Mouse (Mus musculus): Measurements from ENCODE around the gene Mapk11. TPM values are rescaled to one million over a fixed set of nuclear protein-coding genes. Genes with fewer than 3 reads are reported as not detected.

Mapk11 gene
- polyA plus RNA-seq, 1 experiment from 2014 or later: 0.83 TPM

- peaks cover 72% of the 10 kb centered on the region for H3K27me3 ChIP-seq (ENCODE audit: control insufficient read depth, insufficient read depth, low read depth, low read length)
- no peak for ATAC-seq (ENCODE audit: low read depth)
- no peaks in the 10 kb centered on the region for H3K36me3 ChIP-seq (ENCODE audit: control insufficient read depth, insufficient read depth)
- H3K9me3 ChIP-seq (replicated peaks; ENCODE audit: control insufficient read depth, low read length): no peaks in the 10 kb centered on the region
- no peak overlapping the region for H3K4me3 ChIP-seq (ENCODE audit: low read depth, low read length)
- no peak overlapping the region for H3K9ac ChIP-seq (ENCODE audit: low read depth, low read length)
- no peak overlapping the region for H3K4me2 ChIP-seq (ENCODE audit: low read depth, low read length)
- 43% methylated on average over 4 of the region's 4 CpGs for WGBS (ENCODE audit: insufficient replicate concordance)
- peaks cover 9% of the 10 kb centered on the region for H3K4me1 ChIP-seq (ENCODE audit: control insufficient read depth, low read depth, low read length)
- no peak overlapping the region for H3K27ac ChIP-seq (ENCODE audit: low read length)
Observed at GRCm38 (mm10) chr15:89147895-89148294, 1.5 kb downstream of the Mapk11 start.

GRCm38 (mm10) chr15:89147456-89147855 lies 2.0 kb downstream of the Mapk11 start:
- Histone ChIP-seq H3K9me3 (replicated peaks; ENCODE audit: control insufficient read depth, low read length) (no peaks in the 10 kb centered on the region), H3K27me3 (ENCODE audit: control insufficient read depth, insufficient read depth, low read depth, low read length) (peaks cover 75% of the 10 kb centered on the region), H3K27ac (ENCODE audit: low read length) (no peak overlapping the region), H3K36me3 (ENCODE audit: control insufficient read depth, insufficient read depth) (no peaks in the 10 kb centered on the region), H3K4me1 (ENCODE audit: control insufficient read depth, low read depth, low read length) (peaks cover 9% of the 10 kb centered on the region), H3K4me3 (ENCODE audit: low read depth, low read length) (no peak overlapping the region), H3K9ac (ENCODE audit: low read depth, low read length) (no peak overlapping the region), H3K4me2 (ENCODE audit: low read depth, low read length) (no peak overlapping the region)
- WGBS (ENCODE audit: insufficient replicate concordance): 21% methylated on average over 10 of the region's 10 CpGs
- no peak for ATAC-seq (ENCODE audit: low read depth)

GRCm38 (mm10) chr15:89147024-89147423 lies 2.4 kb downstream of the Mapk11 start:
- Histone ChIP-seq H3K4me1 (ENCODE audit: control insufficient read depth, low read depth, low read length) (peaks cover 9% of the 10 kb centered on the region), H3K9me3 (replicated peaks; ENCODE audit: control insufficient read depth, low read length) (no peaks in the 10 kb centered on the region), H3K4me2 (ENCODE audit: low read depth, low read length) (no peak overlapping the region), H3K27ac (ENCODE audit: low read length) (no peak overlapping the region), H3K36me3 (ENCODE audit: control insufficient read depth, insufficient read depth) (no peaks in the 10 kb centered on the region), H3K4me3 (ENCODE audit: low read depth, low read length) (no peak overlapping the region), H3K9ac (ENCODE audit: low read depth, low read length) (no peak overlapping the region), H3K27me3 (ENCODE audit: control insufficient read depth, insufficient read depth, low read depth, low read length) (peaks cover 80% of the 10 kb centered on the region)
- no peak for ATAC-seq (ENCODE audit: low read depth)
- WGBS (ENCODE audit: insufficient replicate concordance): 4% methylated on average over 15 of the region's 16 CpGs

GRCm38 (mm10) chr15:89146537-89146936 lies 2.9 kb downstream of the Mapk11 start:
- no peak overlapping the region for H3K4me3 ChIP-seq (ENCODE audit: low read depth, low read length)
- peaks cover 9% of the 10 kb centered on the region for H3K4me1 ChIP-seq (ENCODE audit: control insufficient read depth, low read depth, low read length)
- no peak for ATAC-seq (ENCODE audit: low read depth)
- WGBS (ENCODE audit: insufficient replicate concordance): 3% methylated on average over 27 of the region's 27 CpGs
- H3K4me2 ChIP-seq (ENCODE audit: low read depth, low read length): peak overlapping the region; percentile 20; the same call in 1 of the 2 replicates
- no peaks in the 10 kb centered on the region for H3K9me3 ChIP-seq (replicated peaks; ENCODE audit: control insufficient read depth, low read length)
- peaks cover 85% of the 10 kb centered on the region for H3K27me3 ChIP-seq (ENCODE audit: control insufficient read depth, insufficient read depth, low read depth, low read length)
- no peaks in the 10 kb centered on the region for H3K36me3 ChIP-seq (ENCODE audit: control insufficient read depth, insufficient read depth)
- no peak overlapping the region for H3K27ac ChIP-seq (ENCODE audit: low read length)
- H3K9ac ChIP-seq (ENCODE audit: low read depth, low read length): no peak overlapping the region

- ATAC-seq (ENCODE audit: low read depth): no peak
- Histone ChIP-seq H3K9me3 (replicated peaks; ENCODE audit: control insufficient read depth, low read length) (no peaks in the 10 kb centered on the region), H3K36me3 (ENCODE audit: control insufficient read depth, insufficient read depth) (no peaks in the 10 kb centered on the region), H3K27ac (ENCODE audit: low read length) (no peak overlapping the region), H3K4me2 (ENCODE audit: low read depth, low read length) (no peak overlapping the region), H3K27me3 (ENCODE audit: control insufficient read depth, insufficient read depth, low read depth, low read length) (peaks cover 90% of the 10 kb centered on the region), H3K4me3 (ENCODE audit: low read depth, low read length) (no peak overlapping the region), H3K9ac (ENCODE audit: low read depth, low read length) (no peak overlapping the region), H3K4me1 (ENCODE audit: control insufficient read depth, low read depth, low read length) (peaks cover 9% of the 10 kb centered on the region)
- WGBS (ENCODE audit: insufficient replicate concordance): 68% methylated on average over 24 of the region's 24 CpGs
Observed at GRCm38 (mm10) chr15:89145813-89146350, 3.5 kb downstream of the Mapk11 start.

GRCm38 (mm10) chr15:89144965-89145364 lies 4.5 kb downstream of the Mapk11 start:
- no peaks in the 10 kb centered on the region for H3K9me3 ChIP-seq (replicated peaks; ENCODE audit: control insufficient read depth, low read length)
- H3K36me3 ChIP-seq (ENCODE audit: control insufficient read depth, insufficient read depth): no peaks in the 10 kb centered on the region
- no peak overlapping the region for H3K4me2 ChIP-seq (ENCODE audit: low read depth, low read length)
- H3K27ac ChIP-seq (ENCODE audit: low read length): no peak overlapping the region
- ATAC-seq (ENCODE audit: low read depth): no peak
- H3K9ac ChIP-seq (ENCODE audit: low read depth, low read length): no peak overlapping the region
- WGBS (ENCODE audit: insufficient replicate concordance): 42% methylated on average over 11 of the region's 11 CpGs
- H3K27me3 ChIP-seq (ENCODE audit: control insufficient read depth, insufficient read depth, low read depth, low read length): peaks cover 90% of the 10 kb centered on the region
- no peak overlapping the region for H3K4me3 ChIP-seq (ENCODE audit: low read depth, low read length)
- peaks cover 9% of the 10 kb centered on the region for H3K4me1 ChIP-seq (ENCODE audit: control insufficient read depth, low read depth, low read length)

- H3K36me3 ChIP-seq (ENCODE audit: control insufficient read depth, insufficient read depth): no peaks in the 10 kb centered on the region
- H3K27ac ChIP-seq (ENCODE audit: low read length): no peak overlapping the region
- peaks cover 2% of the 10 kb centered on the region for H3K4me1 ChIP-seq (ENCODE audit: control insufficient read depth, low read depth, low read length)
- no peak for ATAC-seq (ENCODE audit: low read depth)
- 47% methylated on average over 2 of the region's 2 CpGs for WGBS (ENCODE audit: insufficient replicate concordance)
- H3K4me3 ChIP-seq (ENCODE audit: low read depth, low read length): no peak overlapping the region
- no peak overlapping the region for H3K9ac ChIP-seq (ENCODE audit: low read depth, low read length)
- no peak overlapping the region for H3K4me2 ChIP-seq (ENCODE audit: low read depth, low read length)
- H3K27me3 ChIP-seq (ENCODE audit: control insufficient read depth, insufficient read depth, low read depth, low read length): peaks cover 90% of the 10 kb centered on the region
- no peaks in the 10 kb centered on the region for H3K9me3 ChIP-seq (replicated peaks; ENCODE audit: control insufficient read depth, low read length)
Observed at GRCm38 (mm10) chr15:89143134-89143533, 6.3 kb downstream of the Mapk11 start.

- Histone ChIP-seq H3K27ac (ENCODE audit: low read length) (no peak overlapping the region), H3K4me2 (ENCODE audit: low read depth, low read length) (no peak overlapping the region), H3K27me3 (ENCODE audit: control insufficient read depth, insufficient read depth, low read depth, low read length) (peaks cover 81% of the 10 kb centered on the region), H3K36me3 (ENCODE audit: control insufficient read depth, insufficient read depth) (no peaks in the 10 kb centered on the region), H3K4me3 (ENCODE audit: low read depth, low read length) (no peak overlapping the region), H3K9me3 (replicated peaks; ENCODE audit: control insufficient read depth, low read length) (no peaks in the 10 kb centered on the region), H3K9ac (ENCODE audit: low read depth, low read length) (no peak overlapping the region), H3K4me1 (ENCODE audit: control insufficient read depth, low read depth, low read length) (peaks cover 2% of the 10 kb centered on the region)
- no peak for ATAC-seq (ENCODE audit: low read depth)
- WGBS (ENCODE audit: insufficient replicate concordance): 30% methylated on average over 4 of the region's 4 CpGs
Observed at GRCm38 (mm10) chr15:89141905-89142304, 7.5 kb downstream of the Mapk11 start.

GRCm38 (mm10) chr15:89141443-89141842 lies 8.0 kb downstream of the Mapk11 start:
- no peak for ATAC-seq (ENCODE audit: low read depth)
- H3K4me2 ChIP-seq (ENCODE audit: low read depth, low read length): no peak overlapping the region
- H3K4me3 ChIP-seq (ENCODE audit: low read depth, low read length): no peak overlapping the region
- H3K4me1 ChIP-seq (ENCODE audit: control insufficient read depth, low read depth, low read length): peaks cover 1% of the 10 kb centered on the region; the same call in 1 of the 2 replicates
- no peaks in the 10 kb centered on the region for H3K9me3 ChIP-seq (replicated peaks; ENCODE audit: control insufficient read depth, low read length)
- H3K27ac ChIP-seq (ENCODE audit: low read length): no peak overlapping the region
- peaks cover 80% of the 10 kb centered on the region for H3K27me3 ChIP-seq (ENCODE audit: control insufficient read depth, insufficient read depth, low read depth, low read length)
- WGBS (ENCODE audit: insufficient replicate concordance): 17% methylated on average over 5 of the region's 5 CpGs
- no peak overlapping the region for H3K9ac ChIP-seq (ENCODE audit: low read depth, low read length)
- no peaks in the 10 kb centered on the region for H3K36me3 ChIP-seq (ENCODE audit: control insufficient read depth, insufficient read depth)

Measured in liver, embryonic 16.5 days (tissue).